Comparison of ENCODE assay signal across 13 mouse cellular contexts in the genomic region with DNA sequence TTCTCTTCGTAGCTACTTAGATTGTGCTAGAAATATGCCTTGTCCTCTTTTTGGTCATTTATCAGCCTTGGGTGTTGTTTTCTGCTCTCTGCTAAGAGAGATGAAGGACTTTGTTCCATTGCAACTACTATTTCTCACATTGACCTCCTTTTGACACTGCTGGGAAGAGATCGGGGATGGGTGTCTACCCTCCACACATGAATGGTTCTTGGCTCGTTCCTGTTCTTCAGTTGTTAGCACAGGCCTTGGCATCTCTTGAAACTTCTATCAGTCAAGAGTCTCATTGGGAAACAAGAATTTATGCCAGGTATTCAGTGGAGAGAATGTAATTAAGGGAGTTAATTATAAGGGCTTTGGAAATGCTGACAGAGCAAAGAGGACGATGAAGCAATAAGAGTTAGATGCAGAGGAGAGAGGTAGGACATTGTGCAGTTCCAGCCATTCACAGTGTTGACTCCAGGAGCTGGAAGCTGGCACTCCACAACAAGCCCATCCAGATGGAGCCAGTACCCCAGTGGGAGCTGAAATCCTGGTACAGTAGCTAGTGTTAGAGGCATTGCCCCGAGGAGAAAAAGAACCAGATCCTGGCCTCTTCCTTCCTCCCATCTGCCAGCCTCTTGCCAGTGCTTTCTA.
DNase-seq lines count a peak whose midpoint lies in the region; ATAC-seq lines count a peak whose summit lies in the region.
"Had no signal": no experiment of that assay in that cellular context is flagged by ENCODE, and none has a peak within 500 bp of the region (broad histone marks: within the 10 kb centered on the region; RNA-seq: fewer than 3 reads in every experiment).

No protein-coding gene starts in this region.

- H3K9me3 ChIP-seq in kidney, embryonic 14.5 days (ENCODE audit: control insufficient read depth, low read length) = no peaks in the 10 kb centered on the region
- no peaks in the 10 kb centered on the region for H3K9me3 ChIP-seq in midbrain, embryonic 16.5 days (replicated peaks; ENCODE audit: control insufficient read depth, low read length, poor library complexity, severe bottlenecking)
- H3K9me3 ChIP-seq in midbrain, embryonic 10.5 days (replicated peaks) = no peaks in the 10 kb centered on the region
- H3K9me3 ChIP-seq: embryonic facial prominence, embryonic 15.5 days; limb, embryonic 10.5 days had no signal

- H3K4me3 ChIP-seq in kidney, embryonic 14.5 days (ENCODE audit: low read length) = no peak overlapping the region
- no peak overlapping the region for H3K4me3 ChIP-seq in midbrain, embryonic 16.5 days (ENCODE audit: low read depth, low read length)
- H3K4me3 ChIP-seq in midbrain, embryonic 10.5 days = no peak overlapping the region
- H3K4me3 ChIP-seq: embryonic facial prominence, embryonic 15.5 days; limb, embryonic 10.5 days; myocyte had no signal

- no peaks in the 10 kb centered on the region for H3K4me1 ChIP-seq in kidney, embryonic 14.5 days (ENCODE audit: control insufficient read depth, insufficient read depth, low read length)
- no peaks in the 10 kb centered on the region for H3K4me1 ChIP-seq in midbrain, embryonic 16.5 days (ENCODE audit: control insufficient read depth, insufficient read depth, low read length)
- H3K4me1 ChIP-seq in midbrain, embryonic 10.5 days = no peaks in the 10 kb centered on the region
- H3K4me1 ChIP-seq: embryonic facial prominence, embryonic 15.5 days; limb, embryonic 10.5 days had no signal

- no peaks in the 10 kb centered on the region for H3K36me3 ChIP-seq in kidney, embryonic 14.5 days (ENCODE audit: control insufficient read depth, insufficient read depth, low read length)
- H3K36me3 ChIP-seq in midbrain, embryonic 16.5 days (ENCODE audit: control insufficient read depth, insufficient read depth, low read length) = no peaks in the 10 kb centered on the region
- no peaks in the 10 kb centered on the region for H3K36me3 ChIP-seq in midbrain, embryonic 10.5 days
- H3K36me3 ChIP-seq: embryonic facial prominence, embryonic 15.5 days; limb, embryonic 10.5 days had no signal

- 65% methylated on average over 5 of the region's 5 CpGs for WGBS in kidney, embryonic 14.5 days
- 73% methylated on average over 5 of the region's 5 CpGs for WGBS in midbrain, embryonic 16.5 days
- WGBS in midbrain, embryonic 10.5 days = 81% methylated on average over 5 of the region's 5 CpGs

- H3K27me3 ChIP-seq in kidney, embryonic 14.5 days (ENCODE audit: control insufficient read depth, insufficient read depth, low read length) = no peaks in the 10 kb centered on the region
- H3K27me3 ChIP-seq in midbrain, embryonic 16.5 days (ENCODE audit: control insufficient read depth, insufficient read depth, low read depth, low read length) = no peaks in the 10 kb centered on the region
- no peaks in the 10 kb centered on the region for H3K27me3 ChIP-seq in midbrain, embryonic 10.5 days (ENCODE audit: low read depth, poor library complexity, severe bottlenecking)
- H3K27me3 ChIP-seq: embryonic facial prominence, embryonic 15.5 days had no signal

- ATAC-seq in kidney, embryonic 14.5 days (ENCODE audit: low FRiP score, low TSS enrichment) = no peak
- peak; percentile 39; the same call in 1 of the 2 replicates for ATAC-seq in midbrain, embryonic 16.5 days

- H3K4me2 ChIP-seq in kidney, embryonic 14.5 days (replicated peaks; ENCODE audit: low read depth, low read length) = no peak overlapping the region
- no peak overlapping the region for H3K4me2 ChIP-seq in midbrain, embryonic 16.5 days (ENCODE audit: low read length)
- H3K4me2 ChIP-seq: embryonic facial prominence, embryonic 15.5 days had no signal

- no peak overlapping the region for H3K9ac ChIP-seq in kidney, embryonic 14.5 days (ENCODE audit: low read depth, low read length)
- no peak overlapping the region for H3K9ac ChIP-seq in midbrain, embryonic 16.5 days (ENCODE audit: low read depth, low read length)
- H3K9ac ChIP-seq: embryonic facial prominence, embryonic 15.5 days had no signal

- peak; percentile 71 for DNase-seq in kidney, adult 11 months
- DNase-seq in midbrain, embryonic 10.5 days (ENCODE audit: low spot score) = no peak
- DNase-seq in cerebellum, postnatal 10 days = peak; percentile 72 to 85
- peak; percentile 52 for DNase-seq in layer of hippocampus, adult 9-11 months
- DNase-seq in spleen, adult 12 weeks (ENCODE audit: low spot score) = no peak
- DNase-seq: adrenal gland, postnatal 25 days; gastrocnemius, postnatal 25 days; lung, adult 2 months had no signal

- H3K27ac ChIP-seq in kidney, embryonic 14.5 days (ENCODE audit: low read depth, low read length) = no peak overlapping the region
- no peak overlapping the region for H3K27ac ChIP-seq in midbrain, embryonic 16.5 days (ENCODE audit: low read length)
- no peak overlapping the region for H3K27ac ChIP-seq in midbrain, embryonic 10.5 days (replicated peaks)
- H3K27ac ChIP-seq: embryonic facial prominence, embryonic 15.5 days; limb, embryonic 10.5 days had no signal

Comparison
In these comparisons a context has a peak if more than half of its experiments do, and no peak if none do; other contexts are left out.
1. DNase-seq: peak in kidney, adult 11 months (single experiment), cerebellum, postnatal 10 days (2 of 2) and layer of hippocampus, adult 9-11 months (single experiment); none in midbrain, embryonic 10.5 days (single experiment) and spleen, adult 12 weeks (single experiment).